Mouse (Mus musculus) C2C12 (cell line): ENCODE measurements around the gene 2210011C24Rik. TPM values are rescaled to one million over a fixed set of nuclear protein-coding genes. Genes with fewer than 3 reads are reported as not detected.
"Not testable (repeated sequence)": the region's sequence is repeated elsewhere in the genome, so short reads cannot be mapped to it uniquely, and the experiment has no call there.

Experiments
- H3K27me3 ChIP-seq: one replicate; pipeline ENCODE4 v1.6.1; 2011; ENCODE audit not compliant: control insufficient read depth, insufficient read depth, insufficient read length
- H3K36me3 ChIP-seq: one replicate; pipeline ENCODE4 v1.6.1; 2011; ENCODE audit not compliant: control insufficient read depth, insufficient read depth
- H3K4me3 ChIP-seq: one replicate; pipeline ENCODE4 v1.5.1; 2011; ENCODE audit warnings: mild to moderate bottlenecking, control low read depth; ENCODE audit not compliant: poor library complexity, insufficient read depth, severe bottlenecking
- H3K79me2 ChIP-seq: one replicate; pipeline ENCODE4 v1.6.1; 2011; ENCODE audit not compliant: control insufficient read depth, insufficient read depth
- H3K79me3 ChIP-seq: one replicate; pipeline ENCODE4 v1.6.1; 2011; ENCODE audit warnings: low read depth, control low read depth
- H3ac ChIP-seq: one replicate; pipeline ENCODE3; 2011; ENCODE audit warnings: low read depth; ENCODE audit not compliant: control insufficient read depth, insufficient read length
- CEBPB ChIP-seq: IDR thresholded peaks from one replicate; pipeline ENCODE4 v1.6.1; 2011; ENCODE audit warnings: low read depth, mild to moderate bottlenecking, control low read depth, moderate library complexity
- CTCF ChIP-seq: IDR thresholded peaks from one replicate; pipeline ENCODE4 v1.5.1; 2011; ENCODE audit not compliant: control insufficient read depth, insufficient read depth, insufficient read length
- FOSL1 ChIP-seq: IDR thresholded peaks from one replicate; pipeline ENCODE4 v1.8.0; 2011; ENCODE audit warnings: mild to moderate bottlenecking, low read length; ENCODE audit not compliant: poor library complexity, insufficient read depth, severe bottlenecking
- MAX ChIP-seq: IDR thresholded peaks from one replicate; pipeline ENCODE4 v1.6.1; 2011; ENCODE audit warnings: mild to moderate bottlenecking, control low read depth
- MYOD1 ChIP-seq: IDR thresholded peaks from one replicate; pipeline ENCODE4 v1.6.1; 2011; ENCODE audit warnings: low read depth; ENCODE audit not compliant: control insufficient read depth, insufficient read length
- MYOG ChIP-seq: IDR thresholded peaks from one replicate; pipeline ENCODE4 v1.6.1; 2011; ENCODE audit not compliant: control insufficient read depth, insufficient read length; ENCODE audit errors: extremely low read depth
- USF1 ChIP-seq: IDR thresholded peaks from one replicate; pipeline ENCODE4 v1.6.1; 2011; ENCODE audit warnings: low read depth, mild to moderate bottlenecking, control low read depth, moderate library complexity
- polyA plus RNA-seq: library from polyadenylated mRNA; unstranded; fragments of >200 nt; fragmentation: generic; extraction: Trizol; gene quantifications from one replicate; pipeline ENCODE4 v1.2.1, GENCODE M21; 2012; ENCODE audit warnings: missing spikeins

Gene 2210011C24Rik
- polyA plus RNA-seq, 1 experiment = 1.5 TPM

DNA sequence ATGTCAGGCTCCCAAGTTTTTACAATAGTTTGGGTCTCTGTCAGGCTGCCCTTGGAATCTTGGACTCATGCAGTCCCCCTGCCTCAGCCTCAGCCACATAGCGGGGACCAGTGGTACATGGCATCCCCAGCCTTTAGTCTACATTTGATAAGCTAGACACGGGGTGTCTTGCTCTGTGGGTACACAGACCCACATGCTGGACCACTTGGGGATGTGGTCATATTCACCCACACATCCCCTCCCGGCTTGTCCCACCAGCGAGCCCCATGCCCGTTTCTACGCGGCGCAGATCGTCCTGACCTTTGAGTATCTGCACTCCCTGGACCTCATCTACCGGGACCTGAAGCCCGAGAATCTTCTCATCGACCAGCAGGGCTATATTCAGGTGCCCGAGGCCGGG is 21.8 kb downstream of the 2210011C24Rik start:
- no peaks in the 10 kb centered on the region for H3K79me3 ChIP-seq
- H3ac ChIP-seq = no peak overlapping the region
- no peak overlapping the region for H3K4me3 ChIP-seq
- no peak for TF ChIP-seq USF1
- TF ChIP-seq MYOD1 = no peak
- no peak for TF ChIP-seq CTCF
- no peak for TF ChIP-seq MYOG
- no peak for TF ChIP-seq MAX
- no peak for TF ChIP-seq FOSL1
- no peak for TF ChIP-seq CEBPB
- no peaks in the 10 kb centered on the region for H3K27me3 ChIP-seq
- H3K36me3 ChIP-seq = peaks cover 60% of the 10 kb centered on the region
- no peaks in the 10 kb centered on the region for H3K79me2 ChIP-seq

DNA sequence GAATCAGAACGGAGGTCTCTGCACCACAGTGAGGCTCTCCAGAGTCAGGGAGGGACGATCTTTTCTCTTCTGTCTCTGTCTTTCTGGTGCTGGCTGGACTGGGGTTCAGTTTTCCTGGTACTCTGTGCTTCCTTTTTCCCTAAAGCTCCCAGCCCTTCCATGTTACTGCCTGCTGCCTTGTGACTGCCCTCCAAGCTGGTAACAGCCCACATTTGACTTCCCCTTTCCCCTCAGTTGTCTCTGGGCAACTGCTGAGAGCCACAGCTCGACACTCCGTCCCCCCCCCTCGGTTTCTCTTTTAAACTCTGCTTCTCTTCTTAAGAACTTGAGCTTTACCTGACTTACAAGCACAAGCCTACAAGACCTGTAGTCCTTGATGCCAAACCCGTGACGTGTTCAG is 22.7 kb downstream of the 2210011C24Rik start:
- no peaks in the 10 kb centered on the region for H3K79me3 ChIP-seq
- H3K27me3 ChIP-seq = no peaks in the 10 kb centered on the region
- H3K4me3 ChIP-seq = no peak overlapping the region
- H3K79me2 ChIP-seq = no peaks in the 10 kb centered on the region
- TF ChIP-seq USF1 (no peak), FOSL1 (no peak), CTCF (no peak), CEBPB (no peak), MYOG (no peak), MAX (no peak), MYOD1 (no peak)
- H3ac ChIP-seq = no peak overlapping the region
- peaks cover 55% of the 10 kb centered on the region for H3K36me3 ChIP-seq

DNA sequence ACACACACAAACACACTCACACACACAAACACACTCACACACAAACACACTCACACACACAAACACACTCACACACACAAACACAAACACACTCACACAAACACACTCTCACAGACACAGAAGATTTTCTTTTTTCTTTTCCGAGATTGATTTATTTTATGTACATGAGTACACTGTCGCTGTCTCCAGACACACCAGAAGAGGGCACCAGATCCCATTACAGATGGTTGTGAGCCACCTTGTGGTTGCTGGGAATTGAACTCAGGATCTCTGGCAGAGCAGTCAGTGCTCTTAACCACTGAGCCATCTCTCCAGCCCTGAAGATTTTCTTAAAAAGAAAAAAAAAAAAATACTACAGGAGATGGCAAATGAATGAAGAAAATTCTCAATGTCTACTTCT is 28.7 kb downstream of the 2210011C24Rik start:
- H3K79me2 ChIP-seq, H3K27me3 ChIP-seq, H3ac ChIP-seq, H3K4me3 ChIP-seq, H3K79me3 ChIP-seq: not testable (repeated sequence)
- H3K36me3 ChIP-seq = peaks cover 48% of the 10 kb centered on the region

DNA sequence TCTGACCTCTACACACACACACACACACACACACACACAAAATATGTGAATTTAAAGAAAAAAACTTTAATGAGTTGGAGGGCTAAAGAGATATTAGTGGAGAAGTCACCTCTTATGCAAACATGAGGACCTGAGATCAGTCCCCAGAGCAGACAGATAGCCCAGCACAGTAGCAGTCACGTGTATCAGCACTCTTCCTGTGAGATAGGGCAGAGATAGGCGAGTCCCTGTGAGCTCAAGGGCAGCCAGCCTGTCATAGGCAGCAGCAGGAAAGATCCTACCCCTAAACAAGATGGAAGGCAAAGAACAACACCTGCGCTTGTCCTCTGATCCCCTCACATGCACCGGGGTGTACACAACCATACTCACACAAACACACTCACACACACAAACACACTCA is 29.5 kb downstream of the 2210011C24Rik start:
- H3K27me3 ChIP-seq = no peaks in the 10 kb centered on the region
- TF ChIP-seq CEBPB = no peak
- TF ChIP-seq USF1 = no peak
- no peak for TF ChIP-seq MAX
- TF ChIP-seq MYOG = no peak
- TF ChIP-seq FOSL1 = no peak
- no peak for TF ChIP-seq MYOD1
- TF ChIP-seq CTCF = no peak
- H3K4me3 ChIP-seq = no peak overlapping the region
- no peaks in the 10 kb centered on the region for H3K79me3 ChIP-seq
- H3K36me3 ChIP-seq = peaks cover 40% of the 10 kb centered on the region
- no peak overlapping the region for H3ac ChIP-seq
- peaks cover 5% of the 10 kb centered on the region for H3K79me2 ChIP-seq

DNA sequence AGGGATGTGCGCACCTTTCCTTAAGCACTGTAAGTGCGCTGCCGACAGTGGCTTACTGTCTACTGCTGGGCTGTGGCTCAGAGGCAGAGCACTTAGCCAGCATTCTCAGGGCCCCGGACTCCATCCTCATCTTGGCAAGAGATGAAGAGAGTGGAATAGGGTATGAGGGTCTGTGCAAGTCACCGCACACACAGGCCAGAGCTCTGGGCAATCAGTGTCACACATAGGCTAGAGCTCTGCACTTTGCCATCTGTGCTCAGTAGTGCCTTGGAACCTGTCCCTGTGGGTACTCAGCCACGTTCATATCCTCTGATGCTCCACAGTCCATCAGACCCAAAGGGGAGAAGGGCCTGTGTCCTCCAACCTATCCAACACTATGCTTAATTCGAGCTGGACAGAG is 30.4 kb downstream of the 2210011C24Rik start:
- TF ChIP-seq USF1 (no peak), CTCF (no peak), CEBPB (no peak), MAX (no peak), MYOG (no peak), FOSL1 (no peak), MYOD1 (no peak)
- Histone ChIP-seq H3K79me2 (peaks cover 14% of the 10 kb centered on the region), H3K79me3 (no peaks in the 10 kb centered on the region), H3K36me3 (peaks cover 32% of the 10 kb centered on the region), H3K4me3 (no peak overlapping the region), H3K27me3 (no peaks in the 10 kb centered on the region), H3ac (no peak overlapping the region)

DNA sequence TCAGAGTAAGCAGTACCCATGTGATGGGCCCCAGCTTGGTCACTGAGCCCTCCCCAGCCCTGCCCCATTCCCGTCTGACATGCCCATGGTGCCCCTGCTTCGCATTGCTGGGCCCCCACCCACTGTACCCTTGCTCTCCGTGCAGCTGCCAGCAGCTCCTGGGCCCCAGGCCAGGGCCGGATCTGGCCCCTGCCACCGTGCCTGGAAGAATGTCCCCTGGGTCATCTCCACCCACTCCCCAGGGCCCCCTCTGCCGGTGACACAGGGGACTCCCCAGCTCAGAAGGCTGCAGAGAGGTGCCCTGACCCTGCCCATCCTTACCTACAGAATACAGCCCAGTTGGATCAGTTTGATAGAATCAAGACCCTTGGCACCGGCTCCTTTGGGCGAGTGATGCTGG is 31.1 kb downstream of the 2210011C24Rik start:
- Histone ChIP-seq H3K79me3 (peaks cover 2% of the 10 kb centered on the region), H3ac (no peak overlapping the region), H3K27me3 (no peaks in the 10 kb centered on the region), H3K79me2 (peaks cover 21% of the 10 kb centered on the region), H3K36me3 (peaks cover 25% of the 10 kb centered on the region), H3K4me3 (no peak overlapping the region)
- TF ChIP-seq USF1 = no peak
- no peak for TF ChIP-seq MYOG
- no peak for TF ChIP-seq MAX
- TF ChIP-seq MYOD1 = no peak
- TF ChIP-seq CEBPB = no peak
- no peak for TF ChIP-seq FOSL1
- no peak for TF ChIP-seq CTCF
